Mouse (Mus musculus): ENCODE results near the gene Lipc. TPM values are rescaled to one million over a fixed set of nuclear protein-coding genes. Genes with fewer than 3 reads are reported as not detected.

Gene Lipc
- polyA plus RNA-seq, 1 experiment from 2014 or later: 0.11 TPM

DNA sequence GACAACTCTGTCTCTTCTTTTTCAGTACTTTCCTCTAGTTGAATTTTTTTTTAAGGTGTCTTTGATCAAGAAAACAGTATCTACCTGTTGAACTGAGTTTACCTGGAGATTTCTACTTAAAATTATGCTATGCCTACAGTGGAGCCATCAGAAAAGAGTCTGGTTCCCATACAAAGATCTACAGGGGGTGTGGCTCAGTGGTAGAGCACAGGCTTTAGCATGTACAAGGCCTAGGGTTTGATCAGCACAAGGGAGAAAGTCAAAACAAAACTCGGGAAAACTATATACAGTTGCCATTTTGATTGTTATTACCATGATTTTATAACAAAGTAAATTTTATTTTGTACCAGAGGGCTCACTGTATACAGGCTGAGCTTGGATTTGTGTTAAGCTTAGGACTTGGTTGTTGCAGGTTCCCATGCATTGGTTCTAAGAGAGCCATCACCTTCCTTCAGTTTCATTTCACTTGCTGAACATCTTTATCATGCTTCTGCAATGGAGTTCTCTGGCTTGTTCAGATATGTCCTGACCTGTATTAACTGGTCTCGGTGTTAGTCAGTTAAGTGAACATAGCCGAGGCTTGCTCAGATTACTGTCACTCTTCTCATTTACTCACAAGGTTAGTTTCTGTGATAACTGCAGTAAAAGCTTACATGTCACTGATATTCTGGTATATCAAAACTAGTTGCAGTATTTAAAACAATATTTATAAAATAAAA is 200.4 kb downstream of the Lipc start:
- Histone ChIP-seq H3K9me3 (ENCODE audit: control insufficient read depth, low read length) (no peaks in the 10 kb centered on the region), H3K27me3 (ENCODE audit: control insufficient read depth, insufficient read depth, low read length) (no peaks in the 10 kb centered on the region), H3K9ac (ENCODE audit: low read length) (no peak overlapping the region), H3K4me1 (ENCODE audit: control insufficient read depth, insufficient read depth, low read length) (no peaks in the 10 kb centered on the region), H3K36me3 (ENCODE audit: control insufficient read depth, insufficient read depth, low read length) (peaks cover 4% of the 10 kb centered on the region; the same call in 1 of the 2 replicates), H3K4me3 (ENCODE audit: low read depth, low read length) (no peak overlapping the region), H3K4me2 (ENCODE audit: low read depth, severe bottlenecking) (no peak overlapping the region), H3K27ac (replicated peaks; ENCODE audit: low read depth, low read length) (no peak overlapping the region)
- DNase-seq (ENCODE audit: low spot score): no peak
- WGBS: 92% methylated on average over 3 of the region's 3 CpGs
- ATAC-seq (ENCODE audit: insufficient number of reproducible peaks, low FRiP score, low TSS enrichment, low read depth): no peak

Small RNA genes within 50 kb of the gene (microRNA-seq; reads per million reads assigned to microRNA genes)
- gene Gm25149: not detected

Other genes starting within 250 kb of the Lipc start
- gene Aqp9, start 216.5 kb upstream of the Lipc start, polyA plus RNA-seq (2014; fragmentation: Nextera tagmentation; extraction: Ambion mirVana): not detected in 2 replicates

Data from limb, embryonic 11.5 days (tissue).